Mouse (Mus musculus): ENCODE data around the gene Sfrp2.
A peak's percentile ranks its signal among the peaks of the same experiment; 100 is the strongest.

The Sfrp2 gene

GRCm38 (mm10) chr3:83771160-83771869, 5.2 kb downstream of the Sfrp2 start:
- DNase-seq (ENCODE audit: low spot score in 2 of 2) = no peak

DNA sequence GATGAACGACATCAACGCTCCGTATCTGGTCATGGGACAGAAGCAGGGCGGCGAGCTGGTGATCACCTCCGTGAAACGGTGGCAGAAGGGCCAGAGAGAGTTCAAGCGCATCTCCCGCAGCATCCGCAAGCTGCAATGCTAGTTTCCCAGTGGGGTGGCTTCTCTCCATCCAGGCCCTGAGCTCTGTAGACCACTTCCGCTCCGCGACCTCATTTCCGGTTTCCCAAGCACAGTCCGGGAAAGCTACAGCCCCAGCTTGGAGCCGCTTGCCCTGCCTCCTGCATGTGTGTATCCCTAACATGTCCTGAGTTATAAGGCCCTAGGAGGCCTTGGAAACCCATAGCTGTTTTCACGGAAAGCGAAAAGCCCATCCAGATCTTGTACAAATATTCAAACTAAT, 7.2 kb downstream of the Sfrp2 start:
- no peak for DNase-seq (ENCODE audit: low spot score in 2 of 2)

- DNase-seq (ENCODE audit: low spot score in 2 of 2) = no peak
These were observed 9.3 kb downstream of the Sfrp2 start for GRCm38 (mm10) chr3:83775403-83775802.

DNA sequence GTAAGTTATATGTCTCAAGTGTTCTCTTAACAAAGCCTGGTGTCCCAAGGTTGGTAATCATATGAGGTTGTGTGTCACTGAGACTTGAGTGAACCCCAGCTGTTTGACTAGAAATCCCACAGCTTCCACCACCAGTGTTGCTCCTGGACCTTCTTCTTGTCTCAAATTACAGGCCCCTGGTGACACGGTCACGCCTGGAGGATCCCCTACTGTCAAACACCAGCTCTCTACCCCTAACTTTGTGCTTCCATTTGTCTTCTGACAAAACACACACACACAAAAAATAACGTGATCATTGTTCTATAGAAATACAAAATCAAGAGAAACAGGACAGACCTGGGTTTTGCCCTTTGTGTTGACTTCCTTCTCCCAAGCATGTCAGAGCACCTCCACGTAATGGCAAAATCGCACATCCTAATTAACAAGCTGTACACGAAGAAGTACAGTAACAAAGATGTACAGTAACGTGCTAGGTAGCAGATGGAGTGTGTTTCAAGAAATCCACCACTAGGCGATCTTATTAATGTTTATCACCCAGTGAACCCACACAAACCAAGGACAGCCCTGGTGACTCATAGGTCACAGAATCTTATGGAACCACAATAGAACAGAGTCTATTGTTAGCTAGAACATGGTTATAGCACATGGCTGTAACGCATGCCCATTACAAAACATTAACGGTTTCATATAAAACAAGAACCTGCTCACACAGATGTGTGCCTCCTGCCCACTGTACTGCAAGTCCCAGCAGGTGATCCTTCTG, 15.5 kb downstream of the Sfrp2 start:
- DNase-seq (ENCODE audit: low spot score in 2 of 2) = peak in 1 of 2 experiments; percentile 15

DNA sequence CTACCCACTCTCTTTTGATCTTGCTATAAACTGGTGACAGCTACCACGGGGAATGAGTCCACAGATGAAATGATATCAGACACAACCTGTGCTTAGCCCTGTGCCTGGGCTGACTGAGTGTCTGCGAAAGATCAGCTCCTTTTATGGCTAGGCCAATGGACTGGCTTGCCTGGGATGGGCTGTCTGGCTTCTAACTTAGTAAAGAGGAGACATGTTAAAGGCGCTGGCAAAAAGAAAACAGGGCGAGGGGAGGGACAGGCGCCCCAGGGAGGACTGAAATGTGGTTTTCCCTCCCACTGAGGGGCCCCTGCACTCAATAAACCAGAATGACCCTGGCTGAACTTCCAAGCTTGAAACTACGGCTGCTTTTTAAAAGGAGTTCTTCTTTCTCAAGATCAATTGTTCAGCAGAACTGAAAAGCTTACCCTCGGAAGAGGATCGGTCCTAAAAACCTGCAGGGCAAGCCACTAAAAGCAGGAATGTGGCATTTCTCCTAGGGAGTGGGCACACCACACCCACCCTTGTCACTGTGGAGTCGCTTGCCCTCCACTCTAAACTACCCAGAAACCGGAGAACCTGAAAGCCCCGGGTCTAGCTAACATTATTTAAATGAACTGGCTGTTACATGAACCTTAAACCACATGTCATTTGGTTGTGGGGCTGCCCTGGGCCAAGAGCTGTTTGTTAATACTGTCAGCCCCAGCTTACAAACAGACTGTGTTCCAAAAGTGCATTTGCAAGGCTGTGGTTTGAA, 17.8 kb downstream of the Sfrp2 start:
- peak in 1 of 2 experiments; percentile 14 for DNase-seq (ENCODE audit: low spot score in 2 of 2)

DNA sequence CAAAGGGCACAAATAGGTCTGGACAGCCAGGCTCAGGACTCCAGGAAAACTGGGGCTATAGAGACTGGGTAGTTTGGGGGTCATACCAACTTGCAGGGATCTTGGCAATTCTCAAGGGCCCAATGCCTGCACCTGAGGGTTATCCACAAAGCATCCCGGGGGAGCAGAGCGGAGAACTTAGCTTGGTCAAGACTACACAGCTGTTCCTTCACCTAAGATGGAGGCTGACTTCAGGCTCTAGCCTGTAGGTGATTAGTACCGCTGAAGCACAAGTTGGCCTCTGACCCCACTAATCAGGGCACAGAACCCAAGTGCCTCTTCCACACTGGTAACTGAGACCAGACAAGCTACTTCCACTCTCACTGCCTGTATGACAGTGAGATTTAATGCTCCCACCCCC, 18.6 kb downstream of the Sfrp2 start:
- DNase-seq (ENCODE audit: low spot score in 2 of 2) = peak in 1 of 2 experiments; percentile 15

- no peak for DNase-seq (ENCODE audit: low spot score in 2 of 2)
These were observed 21.0 kb downstream of the Sfrp2 start for GRCm38 (mm10) chr3:83787086-83787485.

DNA sequence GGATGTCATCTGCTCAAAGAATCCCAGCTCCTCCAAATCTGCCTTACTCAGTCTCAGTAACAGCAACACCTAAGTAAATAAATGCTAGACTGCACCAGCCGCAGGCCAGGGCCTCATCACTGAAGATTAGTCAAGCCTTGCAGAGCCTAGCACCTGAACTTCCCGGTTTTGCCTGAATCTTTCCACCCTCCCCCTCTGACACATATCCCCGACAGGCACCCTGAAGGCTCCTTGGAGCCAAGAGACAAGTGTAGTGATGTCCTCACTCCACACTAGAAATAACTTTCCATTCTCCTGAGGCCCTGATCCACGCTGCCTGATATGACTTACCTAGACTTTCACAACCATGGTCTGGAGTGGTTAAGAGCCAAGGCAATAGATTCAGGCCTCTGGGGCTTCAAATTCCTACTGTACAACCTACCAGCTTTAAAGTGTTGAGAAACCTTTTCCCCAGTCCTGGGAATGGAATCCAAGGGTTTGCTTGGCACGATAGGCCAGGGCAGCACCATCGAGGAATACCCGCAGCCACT, 21.7 kb downstream of the Sfrp2 start:
- peak in 1 of 2 experiments; percentile 8 for DNase-seq (ENCODE audit: low spot score in 2 of 2)

- DNase-seq (ENCODE audit: low spot score in 2 of 2) = peak; percentile 7 to 20
These were observed 23.7 kb downstream of the Sfrp2 start for GRCm38 (mm10) chr3:83789651-83790451.

- peak in 1 of 2 experiments; percentile 6 for DNase-seq (ENCODE audit: low spot score in 2 of 2)
These were observed 25.3 kb downstream of the Sfrp2 start for GRCm38 (mm10) chr3:83791444-83791843.

DNA sequence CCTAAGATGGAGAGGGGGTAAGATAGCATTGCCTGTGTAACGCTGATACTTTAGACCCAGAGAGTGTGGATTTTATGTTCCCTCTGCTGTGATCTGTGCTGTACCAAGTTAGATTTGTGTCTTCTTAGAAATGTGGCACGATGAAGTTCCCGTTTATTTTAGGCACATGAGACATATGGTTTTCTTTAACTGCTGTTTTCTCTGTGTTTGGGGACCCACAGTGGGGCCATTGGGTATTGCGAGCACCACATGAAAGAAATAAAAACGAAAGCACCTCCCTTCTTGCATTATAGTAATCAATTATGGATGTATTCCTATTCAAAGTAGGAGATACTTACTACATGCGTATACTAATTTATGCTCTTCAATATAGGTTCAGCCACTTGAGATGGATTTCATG, 31.0 kb downstream of the Sfrp2 start:
- DNase-seq (ENCODE audit: low spot score in 2 of 2) = no peak

GRCm38 (mm10) chr3:83797828-83798227, 31.7 kb downstream of the Sfrp2 start:
- DNase-seq (ENCODE audit: low spot score in 2 of 2) = peak in 1 of 2 experiments; percentile 47

GRCm38 (mm10) chr3:83799486-83799885, 33.4 kb downstream of the Sfrp2 start:
- no peak for DNase-seq (ENCODE audit: low spot score in 2 of 2)

GRCm38 (mm10) chr3:83801649-83802155, 35.6 kb downstream of the Sfrp2 start:
- DNase-seq (ENCODE audit: low spot score in 2 of 2) = no peak

DNA sequence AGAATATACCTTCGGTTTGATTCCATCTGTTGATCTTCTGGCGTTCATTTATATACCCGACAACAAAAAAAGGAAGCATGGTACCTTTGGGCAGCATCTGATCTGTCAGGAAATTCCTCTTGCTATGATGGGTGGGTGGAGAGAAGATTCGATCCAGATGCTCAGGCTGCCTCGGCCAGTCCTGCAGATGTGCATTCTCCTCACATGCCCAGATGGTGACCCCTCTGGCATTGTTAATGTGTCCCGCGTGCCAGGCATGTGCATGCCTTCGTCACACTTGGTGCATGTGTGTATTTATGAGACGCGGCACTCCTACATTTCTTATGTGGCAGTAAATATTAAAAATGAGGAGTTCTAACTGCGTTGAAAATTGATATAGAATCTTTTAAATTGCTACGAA, 42.4 kb downstream of the Sfrp2 start:
- no peak for DNase-seq (ENCODE audit: low spot score in 2 of 2)

- DNase-seq (ENCODE audit: low spot score in 2 of 2) = no peak
These were observed 45.9 kb downstream of the Sfrp2 start for GRCm38 (mm10) chr3:83811987-83812386.

DNA sequence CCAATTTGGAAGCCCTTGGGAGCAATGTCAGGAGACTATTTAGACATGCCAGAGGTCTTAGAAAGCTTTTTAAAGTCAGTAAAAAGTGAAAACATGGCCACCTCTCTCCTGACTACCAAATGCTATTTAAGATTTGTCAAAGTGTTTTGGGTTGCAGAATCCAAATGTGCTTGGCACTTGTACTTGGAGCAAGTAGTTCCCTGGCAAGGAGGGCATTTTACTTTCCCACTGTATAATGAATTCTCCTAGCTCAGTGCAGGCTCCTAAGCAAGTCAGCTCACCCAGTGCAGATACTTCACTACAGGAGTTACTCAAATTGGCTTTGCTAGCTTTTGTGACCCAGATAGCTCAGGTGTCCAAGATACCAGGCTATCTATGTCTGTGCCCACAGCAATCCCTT, 46.7 kb downstream of the Sfrp2 start:
- no peak for DNase-seq (ENCODE audit: low spot score in 2 of 2)

DNA sequence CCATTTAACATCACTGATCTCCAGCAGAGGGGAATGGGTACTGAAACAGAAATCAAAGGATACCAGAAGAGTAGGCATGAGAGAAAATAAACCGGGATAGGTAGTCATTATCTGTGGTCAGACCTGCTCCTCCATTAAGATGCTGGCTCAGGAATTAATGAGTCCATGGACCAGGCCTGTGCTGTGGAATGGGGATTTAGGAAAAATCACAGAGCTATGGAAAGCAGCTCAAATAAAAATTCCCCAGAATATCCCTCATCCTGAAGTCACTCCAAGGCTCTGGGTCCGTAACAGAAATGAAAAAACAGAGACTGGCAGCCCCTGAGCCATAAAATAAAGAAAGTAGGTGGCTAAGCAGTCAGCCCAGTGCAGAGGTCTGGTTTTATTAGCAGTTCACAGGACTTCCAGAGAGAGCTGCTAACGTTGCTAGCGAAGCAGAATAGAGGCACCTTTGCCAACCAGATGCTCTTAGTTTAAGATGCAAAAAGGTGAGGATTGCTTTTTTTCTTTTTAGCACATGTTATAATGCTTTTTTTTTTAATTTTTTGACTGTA, 50.3 kb downstream of the Sfrp2 start:
- no peak for DNase-seq (ENCODE audit: low spot score in 2 of 2)

- no peak for DNase-seq (ENCODE audit: low spot score in 2 of 2)
These were observed 57.7 kb downstream of the Sfrp2 start for GRCm38 (mm10) chr3:83823774-83824173.
